Mouse (Mus musculus): ENCODE measurements around the gene Arhgap32.

- TF ChIP-seq CTCF (IDR thresholded peaks at IDR 0.05; ENCODE audit: borderline replicate concordance, insufficient read depth, low read length) (no peak), POLR2A (IDR thresholded peaks at IDR 0.05; ENCODE audit: low read depth, low read length) (no peak)
Observed at GRCm38 (mm10) chr9:32279789-32280188, 163.9 kb downstream of the Arhgap32 start.
